Mouse (Mus musculus) gastrocnemius, postnatal 25 days (tissue): ENCODE results near the gene Acap1. TPM values are rescaled to one million over a fixed set of nuclear protein-coding genes. Genes with fewer than 3 reads are reported as not detected.
"Not testable (repeated sequence)": the region's sequence is repeated elsewhere in the genome, so short reads cannot be mapped to it uniquely, and the experiment has no call there.

Source experiments
- DNase-seq: peaks from one replicate; pipeline ENCODE4 v3.0.0; 2022
- long read RNA-seq, 2 experiments: library from polyadenylated mRNA; stranded (forward); transcript quantifications; one replicate each; pipeline ENCODE4 v2.0.0; 2021
- total RNA-seq, 2 experiments: library from RNA; stranded (reverse); gene quantifications; 1 replicate in 1 of 2; 2 replicates in 1 of 2; pipeline ENCODE4 v1.2.3; 2021

Acap1 gene
- total RNA-seq = under 1 TPM; 0.26 to 0.38 TPM
- long read RNA-seq, experiment 1 = 0 reads
- long read RNA-seq, experiment 2, partial matches to known transcripts = 2 of 2 reads
- long read RNA-seq, experiment 2, other reads (novel, unspliced or antisense) = 0 of 2 reads

- DNase-seq = no peak
These were observed at the start of gene Acap1 for GRCm38 (mm10) chr11:69895291-69895690. TSS of gene Acap1 (minus strand) at chr11:69895539.

DNA sequence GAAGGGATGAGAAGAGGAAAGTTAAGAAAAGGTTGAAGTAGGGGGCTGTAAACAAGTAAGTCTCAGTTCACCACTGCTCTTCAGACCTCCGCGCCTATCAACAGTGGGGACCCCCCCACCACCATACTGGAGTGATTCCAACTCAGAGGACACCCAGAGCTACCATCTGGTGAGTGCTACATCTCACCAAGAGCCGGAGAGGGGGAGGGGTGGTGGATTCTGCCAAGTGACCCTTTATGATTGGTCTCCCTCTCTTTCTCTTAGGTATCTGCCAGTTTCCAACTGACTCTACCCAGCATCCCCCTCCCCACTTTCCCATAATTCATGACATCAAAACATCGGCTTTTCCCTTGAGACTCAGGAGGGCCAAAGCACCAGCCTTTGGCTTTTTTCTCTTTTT, 45.6 kb upstream of the Acap1 start:
- peak; percentile 37 for DNase-seq

DNA sequence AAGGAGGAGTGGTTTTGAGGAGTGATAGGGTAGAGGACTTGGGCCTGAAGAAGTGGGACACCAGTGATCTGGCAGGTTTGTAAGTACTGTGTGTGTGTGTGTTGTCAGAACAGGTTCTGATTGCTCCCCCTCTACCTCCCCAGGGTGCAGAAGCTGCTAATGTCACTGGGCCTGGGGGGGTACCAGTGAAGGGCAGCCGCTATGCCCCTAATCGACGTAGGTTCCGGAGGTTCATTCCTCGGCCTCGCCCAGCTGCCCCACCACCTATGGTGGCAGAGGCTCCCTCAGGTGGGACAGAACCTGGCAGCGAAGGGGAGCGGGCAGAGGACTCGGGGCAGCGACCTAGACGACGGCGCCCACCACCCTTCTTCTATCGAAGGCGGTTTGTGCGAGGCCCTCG, 44.4 kb upstream of the Acap1 start:
- no peak for DNase-seq

DNA sequence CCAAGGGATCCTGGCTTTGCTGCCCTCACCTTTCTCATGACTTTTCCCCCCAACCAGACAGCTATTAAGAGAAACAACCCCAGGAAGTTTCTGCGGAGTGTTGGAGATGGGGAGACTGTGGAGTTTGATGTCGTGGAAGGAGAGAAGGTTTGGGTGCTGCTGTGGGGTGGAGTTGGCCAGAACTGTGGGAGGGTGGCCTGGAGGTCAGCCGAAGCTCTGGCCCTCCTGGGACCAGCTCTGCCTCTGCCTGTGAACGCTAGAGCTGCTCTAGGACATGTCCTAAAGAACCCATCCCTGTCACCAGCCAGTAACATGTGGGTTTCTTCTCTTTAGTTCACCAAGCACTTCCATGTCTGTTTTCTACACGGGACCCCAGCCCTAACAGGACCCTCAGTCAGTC, 43.8 kb upstream of the Acap1 start:
- no peak for DNase-seq

- DNase-seq = no peak
These were observed 43.2 kb upstream of the Acap1 start for GRCm38 (mm10) chr11:69938401-69938979.

GRCm38 (mm10) chr11:69937834-69938233, 42.5 kb upstream of the Acap1 start:
- no peak for DNase-seq

- peak; percentile 74 for DNase-seq
These were observed 42.0 kb upstream of the Acap1 start for GRCm38 (mm10) chr11:69937385-69937784.

DNA sequence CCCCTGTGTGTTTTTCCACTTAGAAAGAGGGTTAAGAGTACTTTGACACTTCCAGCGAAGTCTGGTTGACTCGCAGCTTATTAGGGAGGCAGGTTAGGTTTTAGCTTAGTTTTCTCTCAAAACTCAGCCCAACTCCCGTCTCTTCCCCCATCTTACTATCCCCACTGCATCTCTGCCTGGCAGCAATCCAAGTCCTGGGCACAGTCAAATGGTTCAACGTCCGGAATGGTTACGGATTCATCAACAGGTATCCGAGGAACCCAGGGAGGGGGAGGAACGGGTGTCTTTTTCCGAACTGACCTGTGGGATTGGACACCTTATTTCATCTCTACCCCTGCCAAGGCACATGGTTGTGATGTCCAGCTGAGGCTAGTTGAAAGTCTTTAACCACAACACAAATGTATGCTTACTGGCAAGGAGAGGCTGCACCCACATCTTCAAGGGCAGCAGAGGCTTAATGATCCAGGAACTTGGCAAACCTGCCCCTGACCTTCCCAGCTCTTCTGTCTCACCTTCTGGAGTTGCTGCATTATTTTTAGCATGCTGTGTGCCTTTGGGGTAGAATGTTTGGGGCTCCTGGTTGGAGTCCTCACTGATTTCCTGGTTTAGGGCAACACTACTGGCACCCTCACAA, 41.5 kb upstream of the Acap1 start:
- peak; percentile 29 for DNase-seq

DNA sequence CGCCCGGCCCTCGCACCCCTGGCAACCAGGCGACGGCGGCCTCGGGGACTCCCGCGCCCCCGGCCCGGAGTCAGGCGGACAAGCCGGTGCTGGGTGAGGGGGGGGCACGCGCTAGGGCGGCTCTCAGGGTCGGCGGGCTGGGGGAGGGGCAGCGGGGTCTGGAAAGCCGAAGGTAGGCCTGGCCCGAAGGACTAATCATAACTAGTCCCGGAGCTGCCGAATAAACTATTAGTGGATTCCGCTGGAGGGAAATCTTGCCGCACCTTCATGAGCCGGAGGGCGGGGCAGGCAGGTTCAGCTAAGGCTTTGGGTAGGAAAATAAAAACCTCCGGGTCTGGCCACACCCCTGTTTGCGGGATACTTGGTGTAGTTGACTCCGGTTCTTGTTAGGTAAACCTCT, 40.8 kb upstream of the Acap1 start:
- no peak for DNase-seq

GRCm38 (mm10) chr11:69935137-69935879, 40.0 kb upstream of the Acap1 start, which contains the start of gene Ybx2:
TSS of gene Ybx2 (plus strand) at chr11:69935796.
- DNase-seq = peak; percentile 88

GRCm38 (mm10) chr11:69934681-69935080, 39.3 kb upstream of the Acap1 start:
- DNase-seq = no peak

DNA sequence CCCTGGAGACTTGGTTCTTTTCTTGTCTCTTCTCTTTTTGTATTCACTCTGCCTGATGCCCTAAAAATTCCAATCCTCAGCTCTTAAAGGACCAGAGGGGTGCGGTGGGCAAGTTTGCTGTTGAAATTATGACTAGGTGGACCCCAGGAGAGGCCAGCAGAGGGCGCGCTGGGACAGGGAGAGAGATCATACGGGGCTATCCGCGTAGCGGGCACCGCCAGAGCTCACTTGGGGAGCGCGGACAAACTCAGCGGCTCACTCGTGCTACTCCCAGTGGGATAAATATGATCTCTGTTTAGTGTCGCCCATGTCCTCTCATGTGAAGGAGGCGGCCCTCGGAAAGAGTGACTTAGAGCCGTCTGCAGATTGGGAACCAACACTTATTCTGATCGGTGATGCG, 38.8 kb upstream of the Acap1 start:
- peak; percentile 82 for DNase-seq

DNA sequence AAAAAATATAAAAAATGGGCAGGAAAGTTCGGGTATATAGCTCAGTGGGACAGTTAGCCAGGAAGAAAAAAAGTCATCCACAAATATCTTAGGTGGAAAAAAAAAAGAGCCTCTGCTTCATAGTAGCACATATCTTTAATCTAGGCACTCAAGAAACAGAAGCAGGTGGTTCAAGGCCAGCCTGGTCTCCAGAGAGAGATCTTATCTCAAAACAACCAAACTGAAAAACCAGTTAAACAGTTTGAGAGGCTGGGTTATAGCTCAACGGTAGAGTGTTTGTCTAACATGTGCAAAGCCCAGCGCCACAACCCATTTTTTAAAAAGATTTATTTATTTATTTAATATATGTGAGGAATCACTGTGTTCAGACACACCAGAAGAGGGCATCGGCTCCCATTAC, 37.7 kb upstream of the Acap1 start:
- DNase-seq = no peak

DNA sequence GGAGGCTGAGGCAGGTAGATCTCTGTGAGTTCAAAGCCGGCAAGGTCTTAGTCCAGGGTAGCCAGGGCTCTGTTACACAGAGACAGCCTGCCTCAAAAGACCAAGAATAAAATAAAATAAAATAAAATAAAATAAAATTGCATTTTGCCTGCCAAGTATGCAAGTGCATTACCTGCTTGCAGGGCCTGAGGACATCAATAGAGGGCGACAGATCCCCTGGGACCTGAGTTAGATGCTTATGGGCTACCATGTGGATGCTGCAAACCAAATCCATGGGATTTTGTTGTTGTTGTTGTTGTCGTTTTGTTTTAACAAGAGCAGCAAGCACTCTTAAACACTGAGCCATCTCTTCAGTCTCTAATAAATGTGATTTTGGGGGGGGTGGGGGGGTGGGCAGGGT, 36.9 kb upstream of the Acap1 start:
- no peak for DNase-seq

DNA sequence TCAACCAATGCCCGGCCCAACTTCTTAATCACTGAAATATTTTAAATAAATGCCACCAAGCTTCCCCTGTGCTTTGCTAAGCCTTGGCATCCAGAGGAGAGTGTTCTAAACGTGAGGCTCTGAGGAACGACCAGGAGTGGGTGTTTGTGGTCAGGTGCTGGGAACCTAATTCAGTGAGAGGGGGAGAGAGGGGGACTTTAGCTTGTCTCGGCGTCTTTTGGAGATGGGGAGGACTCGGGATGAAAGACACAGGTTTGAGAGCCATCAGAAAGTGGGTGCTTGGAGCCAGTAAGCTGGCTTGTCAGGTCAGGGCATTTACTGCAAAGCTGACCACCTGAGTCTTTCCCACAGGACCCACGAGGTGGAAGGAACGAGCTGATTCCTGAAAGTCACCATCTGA, 36.4 kb upstream of the Acap1 start:
- DNase-seq = no peak

DNA sequence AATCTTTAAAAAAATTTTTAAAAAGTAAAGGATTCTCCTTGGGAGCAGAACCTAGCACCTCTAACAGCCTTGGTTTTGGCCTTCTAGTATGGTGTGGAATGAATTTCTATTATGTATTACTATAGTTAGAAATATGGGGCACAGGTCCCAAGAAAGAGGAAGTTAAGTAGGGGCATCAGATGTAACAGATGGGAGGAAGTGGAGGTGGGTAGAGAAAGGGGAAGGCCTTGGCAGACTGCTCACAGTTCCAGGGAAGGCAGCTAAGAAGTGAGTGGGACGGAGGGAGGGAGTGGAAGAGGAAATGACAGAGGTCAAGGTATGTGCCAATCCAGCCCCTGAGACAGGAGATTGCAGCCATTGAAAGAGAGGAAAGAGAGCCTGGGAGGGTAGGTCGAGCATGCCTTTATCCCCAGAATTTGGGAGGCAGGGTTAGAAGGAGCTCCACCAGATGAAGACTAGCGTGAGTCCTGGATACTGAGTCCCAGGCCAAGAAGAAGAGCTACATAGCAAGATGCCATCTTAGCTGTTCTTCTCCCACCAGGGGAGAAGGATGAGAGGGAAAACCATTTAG, 35.7 kb upstream of the Acap1 start:
- no peak for DNase-seq

DNA sequence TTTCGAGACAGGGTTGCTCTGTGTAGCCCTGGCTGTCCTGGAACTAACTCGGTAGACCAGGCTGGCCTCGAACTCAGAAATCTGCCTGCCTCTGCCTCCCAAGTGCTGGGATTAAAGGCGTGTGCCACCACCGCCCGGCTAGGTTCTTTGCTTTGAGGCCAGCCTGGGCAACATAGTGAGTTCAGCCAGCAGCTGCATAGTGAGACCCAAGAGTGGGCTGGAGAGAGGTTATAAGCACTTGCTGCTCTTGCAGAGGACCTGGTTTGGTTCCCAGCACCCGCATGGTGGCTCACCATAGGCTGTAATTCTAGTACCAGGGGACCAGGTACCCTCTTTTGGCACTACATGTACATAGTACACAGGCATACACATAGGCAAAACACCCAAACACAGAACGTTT, 34.8 kb upstream of the Acap1 start:
- not testable (repeated sequence) for DNase-seq

- no peak for DNase-seq
These were observed 34.4 kb upstream of the Acap1 start for GRCm38 (mm10) chr11:69929712-69930111.

DNA sequence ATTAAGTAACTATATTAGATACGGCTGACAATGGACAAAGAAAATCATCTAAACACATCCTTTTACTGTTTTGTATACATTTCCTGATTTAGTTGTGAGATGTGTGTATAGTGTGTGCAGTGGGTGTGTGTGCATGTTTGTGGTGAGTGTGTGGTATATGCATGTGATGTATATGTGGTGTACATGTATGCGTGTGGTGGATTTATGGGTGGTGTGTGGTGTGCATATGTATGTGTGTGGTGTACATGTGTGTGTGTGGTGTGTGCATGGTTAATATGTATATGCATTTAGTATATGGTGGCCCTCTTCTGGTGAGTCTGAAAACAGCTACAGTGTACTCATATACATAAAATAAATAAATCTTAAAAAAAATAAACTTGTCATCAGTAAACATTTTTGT, 32.2 kb upstream of the Acap1 start:
- DNase-seq = no peak

DNA sequence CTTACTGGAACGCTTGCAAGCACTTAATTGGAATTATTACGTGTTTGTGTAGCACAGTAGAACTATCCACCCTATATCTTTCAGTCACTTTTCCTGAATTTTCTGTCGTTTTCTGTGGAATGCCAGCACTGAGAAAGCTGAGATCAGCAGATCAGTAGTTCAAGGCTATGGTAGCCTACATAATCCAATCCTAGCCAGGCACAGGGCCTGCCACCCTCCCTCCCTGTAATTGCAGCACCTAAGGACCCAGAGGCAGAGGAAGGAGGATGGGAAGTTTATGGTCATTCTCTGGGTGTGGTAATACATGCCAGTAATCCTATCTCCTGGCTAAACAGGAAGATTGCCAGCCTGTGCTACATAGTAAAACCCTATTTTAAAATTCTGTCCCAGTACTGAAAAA, 27.5 kb upstream of the Acap1 start:
- no peak for DNase-seq

- no peak for DNase-seq
These were observed 26.8 kb upstream of the Acap1 start for GRCm38 (mm10) chr11:69922012-69922756.
